Mouse (Mus musculus) adrenal gland, postnatal 0 days (tissue): ENCODE measurements around the gene Slc26a1. TPM values are rescaled to one million over a fixed set of nuclear protein-coding genes. Genes with fewer than 3 reads are reported as not detected.

Experiments used
- polyA plus RNA-seq: library from polyadenylated mRNA; unstranded; fragments of >200 nt; fragmentation: Nextera tagmentation; extraction: Ambion mirVana; gene quantifications from 2 replicates; pipeline ENCODE4 v1.2.1, GENCODE M21; 2015

Slc26a1 gene
- 1.2 and 1.6 TPM in 2 replicates for polyA plus RNA-seq

DNA sequence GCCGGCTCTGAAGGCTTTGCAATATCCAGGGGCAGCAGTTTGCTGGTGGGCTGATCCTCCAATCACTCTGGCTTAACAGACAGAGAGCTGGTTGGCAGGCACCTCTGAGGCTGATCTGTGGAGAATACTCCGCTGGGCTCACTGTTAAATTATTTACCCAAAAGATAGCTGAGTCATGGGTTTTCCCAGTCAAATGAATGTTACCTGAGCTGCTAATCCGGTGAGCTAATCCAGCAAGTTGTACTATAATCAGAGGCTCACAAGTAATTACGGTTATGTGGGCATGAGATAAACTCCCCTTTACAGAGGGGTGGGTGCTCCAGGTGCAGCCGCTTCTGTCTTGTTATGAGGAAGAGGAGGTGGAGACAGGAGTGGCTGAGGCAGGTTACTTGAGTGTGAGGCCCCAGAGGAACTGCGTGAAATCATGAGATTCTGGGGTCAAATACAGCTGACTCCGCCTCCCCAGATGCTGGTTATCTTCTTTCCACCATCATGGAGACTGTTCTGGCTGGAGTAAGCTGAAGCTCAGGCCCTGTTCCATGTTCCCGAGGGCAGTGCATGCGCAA is at the start of gene Slc26a1:
Gene Slc26a1, minus strand, starts transcription at position 319 of the 566 bp plus-strand sequence.

DNA sequence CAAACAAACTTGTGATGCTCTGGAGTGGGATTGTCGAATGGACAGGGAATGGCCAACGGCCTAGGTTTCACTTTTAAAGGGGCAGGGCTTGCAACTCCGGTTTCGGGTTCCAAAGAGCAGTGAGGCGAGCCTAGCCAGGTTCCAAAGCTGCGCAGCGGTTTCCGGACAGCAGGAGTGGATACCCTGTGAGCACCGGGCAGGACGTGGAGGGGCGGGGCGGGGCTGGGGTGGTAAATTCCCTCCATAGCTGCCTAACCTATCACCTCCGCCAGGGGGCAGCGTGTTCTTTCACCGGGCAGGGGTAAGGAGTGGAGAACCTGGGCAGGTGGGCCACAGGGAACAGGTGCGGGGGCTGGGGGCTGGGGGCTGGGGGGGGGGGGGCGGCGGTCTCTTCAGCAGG is 16.9 kb upstream of the Slc26a1 start, which contains the start of gene Fgfrl1:
Gene Fgfrl1, plus strand, starts transcription at position 112 of the 400 bp plus-strand sequence.

DNA sequence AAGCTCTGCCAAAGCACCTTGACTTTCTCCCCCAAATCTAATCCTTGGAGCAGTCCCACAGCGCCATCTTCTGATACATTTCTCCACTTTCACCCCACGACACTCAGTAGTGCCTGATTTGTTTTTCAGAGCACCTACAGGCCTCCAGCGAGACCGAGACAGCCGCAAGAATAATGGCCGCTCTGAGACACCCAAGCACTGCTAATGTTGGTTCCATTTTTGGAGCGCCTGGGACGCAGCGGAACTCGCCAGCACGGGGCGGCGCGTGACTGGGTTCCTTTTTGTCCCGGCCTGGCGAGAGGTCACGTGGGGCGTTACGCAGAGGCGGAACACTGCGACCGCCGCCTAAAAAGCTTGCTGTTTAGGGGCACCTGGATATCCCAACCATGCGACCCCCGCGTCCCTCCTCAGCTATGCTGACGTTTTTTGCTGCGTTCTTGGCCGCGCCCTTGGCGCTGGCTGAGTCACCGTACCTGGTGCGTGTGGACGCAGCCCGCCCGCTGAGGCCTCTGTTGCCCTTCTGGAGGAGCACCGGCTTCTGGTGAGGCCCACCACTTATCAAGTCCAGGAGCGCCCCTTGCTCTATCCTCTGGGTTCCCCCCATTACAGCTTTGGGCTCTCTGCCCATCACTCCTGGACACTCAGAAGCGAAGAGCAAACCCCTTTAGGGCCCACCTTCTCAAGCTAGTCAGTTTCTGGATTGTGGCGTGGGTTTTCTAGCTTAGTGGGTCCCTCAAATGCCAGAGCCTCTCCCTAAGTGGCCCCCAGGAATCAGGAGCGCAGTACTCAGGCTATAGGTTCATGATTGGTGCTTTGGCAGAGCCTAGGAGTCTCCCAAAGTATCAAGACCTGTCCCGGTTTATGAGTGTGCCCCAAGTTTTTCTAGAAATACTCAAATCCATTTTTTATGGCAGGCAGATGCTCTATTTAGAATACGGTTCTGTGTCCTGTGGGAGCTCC is 6.1 kb downstream of the Slc26a1 start, which contains the start of gene Dgkq:
Gene Dgkq, minus strand, starts transcription at position 696 of the 960 bp plus-strand sequence.

DNA sequence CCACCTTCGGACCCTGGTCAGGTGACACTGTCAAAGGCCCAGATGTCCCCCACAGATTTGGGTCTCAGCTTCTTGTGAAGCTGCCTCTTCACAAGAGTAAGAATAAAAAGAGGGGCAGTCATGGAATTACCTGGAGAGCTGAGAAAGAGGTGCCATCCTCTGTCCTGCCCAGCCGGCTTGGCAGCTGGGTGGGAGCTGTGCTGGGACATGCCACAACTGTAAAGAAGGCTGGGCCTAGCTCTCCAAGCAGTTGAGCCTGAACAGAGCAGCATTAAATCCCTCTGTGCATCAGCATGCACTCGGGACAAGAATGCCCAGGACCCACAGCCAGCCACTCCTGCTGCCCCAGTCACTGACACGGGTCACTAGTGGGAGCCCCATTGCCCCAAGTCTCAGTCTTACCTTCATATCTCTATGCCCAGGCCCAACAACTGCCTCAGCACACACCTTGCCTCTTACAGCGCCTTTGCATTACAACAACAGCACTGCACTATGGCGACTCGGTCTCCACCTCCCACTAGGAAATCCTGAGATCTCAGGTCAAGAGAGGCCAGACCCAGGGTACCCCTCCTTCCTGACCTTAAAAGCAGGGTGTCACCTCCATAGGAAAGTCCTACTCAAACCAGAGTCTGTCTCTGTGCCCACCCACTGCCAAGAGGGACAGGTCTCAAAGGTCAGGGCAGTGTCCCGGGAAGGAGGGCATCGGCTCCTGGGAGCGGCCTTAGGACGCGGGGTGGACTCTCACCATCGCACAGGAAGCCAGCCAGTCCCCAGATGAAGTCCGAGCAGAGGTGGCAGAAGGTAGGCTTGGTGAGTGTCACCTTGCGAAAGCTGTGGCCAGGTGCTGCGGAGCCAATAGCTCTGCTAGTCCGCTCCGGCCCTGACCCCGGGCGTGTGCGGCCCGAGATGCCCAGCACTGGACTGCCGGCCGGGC is 15.4 kb downstream of the Slc26a1 start, which contains the start of gene Idua:
Gene Idua, plus strand, starts transcription at position 634 of the 934 bp plus-strand sequence.

GRCm38 (mm10) chr5:108629634-108630483 is 45.5 kb downstream of the Slc26a1 start, which contains the start of the genes Gak and Tmem175:
Gene Gak (minus strand): TSS chr5:108629755.
Gene Tmem175 (plus strand): TSS chr5:108629770.

Other genes with a start within 250 kb of the Slc26a1 start
- 514 and 634 TPM in 2 replicates for gene Atp5k, start 241.1 kb downstream of the Slc26a1 start, polyA plus RNA-seq
- gene Mfsd7a, start 226.7 kb downstream of the Slc26a1 start, polyA plus RNA-seq = 0.35 and 0.68 TPM in 2 replicates
- gene Pcgf3, start 214.3 kb downstream of the Slc26a1 start, polyA plus RNA-seq = 9.8 and 10.1 TPM in 2 replicates
- 9.4 and 32.9 TPM in 2 replicates for gene Cplx1, start 125.5 kb downstream of the Slc26a1 start, polyA plus RNA-seq
- gene Gak, start 45.8 kb downstream of the Slc26a1 start, polyA plus RNA-seq = 30.4 and 38.2 TPM in 2 replicates
- gene Tmem175, start 45.8 kb downstream of the Slc26a1 start, polyA plus RNA-seq = 24.9 and 38.2 TPM in 2 replicates
- 8.8 and 12.8 TPM in 2 replicates for gene Idua, start 15.2 kb downstream of the Slc26a1 start, polyA plus RNA-seq
- gene Dgkq, start 5.9 kb downstream of the Slc26a1 start, polyA plus RNA-seq = 4.3 and 5.5 TPM in 2 replicates
- 10.7 and 17.6 TPM in 2 replicates for gene Fgfrl1, start 16.8 kb upstream of the Slc26a1 start, polyA plus RNA-seq
- 0.79 TPM in 1 of 2 replicates, not detected in the other for gene Rnf212, start 99.4 kb upstream of the Slc26a1 start, polyA plus RNA-seq
- gene Tmed11, start 119.8 kb upstream of the Slc26a1 start, polyA plus RNA-seq = not detected in 2 replicates
- not detected in 2 replicates for gene Vmn2r8, start 133.3 kb upstream of the Slc26a1 start, polyA plus RNA-seq
- not detected in 2 replicates for gene Vmn2r9, start 177.0 kb upstream of the Slc26a1 start, polyA plus RNA-seq